21 mouse cellular contexts compared by ENCODE assay signal in the genomic region with DNA sequence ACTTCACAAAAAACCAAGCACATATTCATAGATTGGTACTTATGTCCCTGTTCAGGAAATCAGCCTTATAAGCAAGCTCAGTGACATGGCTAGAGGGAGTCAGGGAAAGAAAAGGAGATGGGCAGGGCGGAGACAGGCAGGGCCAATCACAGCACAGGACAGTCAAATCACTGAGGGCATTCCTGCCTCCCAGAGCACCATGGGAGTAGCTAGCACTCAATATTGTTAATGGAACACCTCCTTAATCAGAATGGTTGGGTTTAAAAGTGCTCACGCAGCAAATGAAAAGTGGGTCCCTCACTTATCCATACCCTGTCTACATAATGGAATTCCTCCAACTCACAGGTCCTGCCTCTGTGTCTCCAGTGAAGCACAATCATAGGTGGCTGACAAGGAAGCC. TPM values are rescaled to one million over a fixed set of nuclear protein-coding genes. Genes with fewer than 3 reads are reported as not detected.
DNase-seq lines count a peak whose midpoint lies in the region; ATAC-seq lines count a peak whose summit lies in the region.
"Had no signal": no experiment of that assay in that cellular context is flagged by ENCODE, and none has a peak within 500 bp of the region (broad histone marks: within the 10 kb centered on the region; RNA-seq: fewer than 3 reads in every experiment).

No protein-coding gene starts in this region.

- H3K4me1 ChIP-seq in kidney, embryonic 16.5 days (ENCODE audit: insufficient read depth, low read length): peaks cover 23% of the 10 kb centered on the region

- peak; percentile 53 to 79 for DNase-seq in adrenal gland, adult (ENCODE audit: inconsistent age in 2 of 2, low spot score in 1 of 2)
- DNase-seq in adrenal gland, postnatal 25 days: no peak
- peak; percentile 20 for DNase-seq in 416B (ENCODE audit: low read depth)
- DNase-seq in adrenal gland, postnatal 14 days: peak; percentile 54
- no peak for DNase-seq in frontal cortex, postnatal 10 days (ENCODE audit: low spot score in 2 of 2)
- DNase-seq in ovary, postnatal 14 days (ENCODE audit: low spot score): no peak
- DNase-seq in spleen, postnatal 4 days (ENCODE audit: low spot score in 2 of 2): no peak
- DNase-seq: cerebellum, adult 9-11 months; gastrocnemius, postnatal 36 days; heart, postnatal 4 days; layer of hippocampus, adult 9-11 months; lung, postnatal 4 days; thymus, postnatal 14 days had no signal

- WGBS in kidney, embryonic 16.5 days: 74% methylated on average over 2 of the region's 2 CpGs

- H3K27ac ChIP-seq in kidney, embryonic 16.5 days (ENCODE audit: low read length): peak overlapping the region; percentile 3; the same call in 1 of the 2 replicates
- H3K27ac ChIP-seq: embryonic facial prominence, embryonic 10.5 days; hindbrain, embryonic 14.5 days; midbrain, embryonic 15.5 days; neural tube, embryonic 13.5 days had no signal

- H3K9ac ChIP-seq in kidney, embryonic 16.5 days (replicated peaks; ENCODE audit: low read length): no peak overlapping the region
- H3K9ac ChIP-seq: hindbrain, embryonic 14.5 days; midbrain, embryonic 15.5 days; neural tube, embryonic 13.5 days had no signal

- no peak for ATAC-seq in kidney, embryonic 16.5 days (ENCODE audit: low FRiP score, low TSS enrichment)
- ATAC-seq: forebrain, embryonic 16.5 days; inflammation-experienced regulatory T-cells, adult 6 months; midbrain, embryonic 15.5 days had no signal

- no peaks in the 10 kb centered on the region for H3K9me3 ChIP-seq in kidney, embryonic 16.5 days (ENCODE audit: low read length)
- H3K9me3 ChIP-seq: embryonic facial prominence, embryonic 10.5 days; midbrain, embryonic 15.5 days; neural tube, embryonic 13.5 days had no signal

- no peak overlapping the region for H3K4me3 ChIP-seq in kidney, embryonic 16.5 days (ENCODE audit: low read length)
- H3K4me3 ChIP-seq: embryonic facial prominence, embryonic 10.5 days; midbrain, embryonic 15.5 days; myocyte; neural tube, embryonic 13.5 days had no signal

- no peaks in the 10 kb centered on the region for H3K27me3 ChIP-seq in kidney, embryonic 16.5 days (ENCODE audit: insufficient read depth, low read length)
- H3K27me3 ChIP-seq: midbrain, embryonic 15.5 days; neural tube, embryonic 13.5 days had no signal

- no peak overlapping the region for H3K4me2 ChIP-seq in kidney, embryonic 16.5 days (replicated peaks; ENCODE audit: low read depth, low read length)
- H3K4me2 ChIP-seq: hindbrain, embryonic 14.5 days; midbrain, embryonic 15.5 days; neural tube, embryonic 13.5 days had no signal

- no peaks in the 10 kb centered on the region for H3K36me3 ChIP-seq in kidney, embryonic 16.5 days (ENCODE audit: insufficient read depth, low read length)
- H3K36me3 ChIP-seq: midbrain, embryonic 15.5 days; neural tube, embryonic 13.5 days had no signal

RNA-seq across cellular contexts. Expression of a gene that starts 3.1 kb away (rescaled TPM):
- 129 and 161 TPM in 2 replicates for total RNA-seq in adrenal gland, postnatal 25 days (2021)
- 115 and 120 TPM in 2 replicates for total RNA-seq in adrenal gland, postnatal 14 days (2021)
- 67.1 and 80.0 TPM in 2 replicates for polyA plus RNA-seq in kidney, embryonic 16.5 days (2015; fragmentation: Nextera tagmentation; extraction: Ambion mirVana)

RNA-seq across cellular contexts. Expression of a gene that starts 3.4 kb away (rescaled TPM):
- total RNA-seq in adrenal gland, postnatal 25 days (2021): 102 and 104 TPM in 2 replicates
- 127 and 156 TPM in 2 replicates for total RNA-seq in adrenal gland, postnatal 14 days (2021)
- 26.8 and 29.4 TPM in 2 replicates for polyA plus RNA-seq in kidney, embryonic 16.5 days (2015; fragmentation: Nextera tagmentation; extraction: Ambion mirVana)

RNA-seq across cellular contexts. Expression of a gene that starts 23.1 kb away (rescaled TPM):
- total RNA-seq in adrenal gland, postnatal 25 days (2021): 21.8 and 43.0 TPM in 2 replicates
- 28.2 and 35.0 TPM in 2 replicates for total RNA-seq in adrenal gland, postnatal 14 days (2021)
- 29.6 and 37.0 TPM in 2 replicates for polyA plus RNA-seq in kidney, embryonic 16.5 days (2015; fragmentation: Nextera tagmentation; extraction: Ambion mirVana)

RNA-seq across cellular contexts. Expression of a gene that starts 54.7 kb away (rescaled TPM):
- total RNA-seq in adrenal gland, postnatal 25 days (2021): 18.7 and 19.2 TPM in 2 replicates
- 12.1 and 15.2 TPM in 2 replicates for total RNA-seq in adrenal gland, postnatal 14 days (2021)
- polyA plus RNA-seq in kidney, embryonic 16.5 days (2015; fragmentation: Nextera tagmentation; extraction: Ambion mirVana): 14.5 and 19.2 TPM in 2 replicates

Comparison
In these comparisons a context has a peak if more than half of its experiments do, and no peak if none do; other contexts are left out.
1. DNase-seq: peak in adrenal gland, adult (2 of 2), 416B (single experiment) and adrenal gland, postnatal 14 days (single experiment); none in adrenal gland, postnatal 25 days (single experiment), frontal cortex, postnatal 10 days (0 of 2), ovary, postnatal 14 days (single experiment) and spleen, postnatal 4 days (0 of 2).